Mouse (Mus musculus) spleen, adult 2 months (tissue): ENCODE results near the gene Sec61g.

ENCODE experiments used
- CTCF ChIP-seq: fragments of 200-500 bp; IDR thresholded peaks from 2 replicates; pipeline ENCODE4 v1.5.1; 2011; ENCODE audit warnings: mild to moderate bottlenecking, inconsistent platforms; ENCODE audit not compliant: insufficient read depth, insufficient read length, insufficient replicate concordance; ENCODE audit errors: extremely low read depth
- POLR2A ChIP-seq: fragments of 200-500 bp; IDR thresholded peaks from 2 replicates; pipeline ENCODE4 v1.6.1; 2011; ENCODE audit warnings: low read depth, low read length, inconsistent platforms

GRCm38 (mm10) chr11:16527743-16528142, 19.5 kb upstream of the Sec61g start:
- no peak for TF ChIP-seq CTCF
- no peak for TF ChIP-seq POLR2A
